Mouse (Mus musculus) c-Kit-positive CD71-positive TER-119-negative erythroid progenitor cells, embryonic 14.5 days (primary cell): ENCODE measurements around the gene Olfr608.
"Not testable (repeated sequence)": the region's sequence is repeated elsewhere in the genome, so short reads cannot be mapped to it uniquely, and the experiment has no call there.

ENCODE experiments used
- DNase-seq: peaks from one replicate; pipeline ENCODE4 v3.0.0-alpha.2; 2013; ENCODE audit warnings: low read depth

Gene Olfr608

DNA sequence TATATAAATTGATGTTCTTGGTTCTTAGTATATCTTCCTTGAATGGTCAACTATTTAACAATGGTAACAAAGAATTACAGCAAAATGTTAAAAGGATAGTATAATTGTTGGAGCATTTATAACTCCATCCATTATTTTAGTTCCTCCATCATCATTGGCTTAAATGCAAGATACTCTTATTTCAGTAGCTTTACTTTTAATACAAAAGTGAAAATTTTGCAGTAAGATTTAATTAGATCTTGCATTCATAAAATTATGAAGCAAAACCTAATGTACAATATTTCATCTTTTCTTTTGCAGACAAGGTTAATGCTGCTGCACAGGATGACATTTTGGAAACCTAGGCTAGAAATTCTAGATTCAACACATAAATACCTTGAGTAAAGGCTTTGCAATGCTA lies at the start of gene Olfr608:
Gene Olfr608, plus strand, starts transcription at position 301 of the 400 bp plus-strand sequence.
- no peak for DNase-seq

DNA sequence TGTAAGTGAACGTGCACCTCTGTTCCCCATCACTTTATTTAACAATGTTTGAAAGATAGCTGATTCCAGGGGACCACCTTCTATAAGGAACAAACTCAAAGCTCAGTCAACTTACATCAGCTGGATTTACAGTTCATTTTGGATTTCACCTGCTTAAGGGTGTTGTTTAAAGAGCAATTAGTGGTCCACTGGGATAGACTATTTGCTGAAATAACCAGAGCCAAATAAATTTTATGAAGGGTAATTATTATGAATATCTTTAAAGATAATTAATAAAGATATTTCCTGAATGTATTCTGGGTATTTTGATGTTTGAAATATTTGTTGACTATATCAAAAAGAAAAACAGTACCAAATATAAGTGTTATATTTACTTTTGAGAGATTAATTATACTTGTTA lies 24.3 kb upstream of the Olfr608 start, which contains the start of gene Olfr605:
Gene Olfr605, minus strand, starts transcription at position 101 of the 400 bp plus-strand sequence.
- DNase-seq = no peak

DNA sequence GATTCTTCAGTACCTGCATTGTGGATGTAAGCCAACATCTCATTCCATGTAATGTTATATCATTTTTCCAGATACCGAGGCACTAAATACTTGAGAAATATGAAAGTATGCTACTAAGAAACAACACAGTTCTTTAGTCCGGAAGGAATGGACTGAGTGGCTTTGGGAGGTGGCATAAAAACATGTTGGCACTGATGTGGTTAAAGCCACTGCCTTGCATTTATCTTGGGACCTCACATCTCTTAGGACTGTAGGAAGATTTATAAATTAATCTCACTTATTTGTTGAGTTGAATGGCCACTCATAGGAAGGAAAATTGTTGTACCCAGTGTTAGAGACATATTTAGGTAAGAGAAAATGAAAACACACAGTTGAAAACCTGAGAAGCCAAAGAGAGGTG lies 20.9 kb upstream of the Olfr608 start, which contains the start of gene Olfr606:
Gene Olfr606, plus strand, starts transcription at position 301 of the 400 bp plus-strand sequence.
- no peak for DNase-seq

DNA sequence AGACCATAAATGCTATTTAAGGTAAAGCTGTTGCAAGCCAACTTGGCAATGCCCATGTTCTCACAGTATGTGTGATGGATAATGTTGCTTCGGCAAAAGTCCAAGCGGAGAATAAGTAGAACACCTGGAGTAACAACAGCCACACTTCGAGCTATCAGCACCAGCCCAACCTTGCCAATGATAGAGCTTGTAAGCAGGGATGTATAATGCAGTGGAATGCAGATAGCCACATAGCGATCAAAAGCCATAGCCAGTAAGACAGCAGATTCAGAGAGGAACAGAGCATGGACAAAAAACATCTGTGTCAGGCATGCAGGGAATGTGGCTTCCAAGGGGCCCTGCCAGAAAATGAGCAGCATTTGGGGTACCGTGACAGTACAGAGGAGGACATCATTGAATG lies 9.1 kb upstream of the Olfr608 start:
- no peak for DNase-seq

DNA sequence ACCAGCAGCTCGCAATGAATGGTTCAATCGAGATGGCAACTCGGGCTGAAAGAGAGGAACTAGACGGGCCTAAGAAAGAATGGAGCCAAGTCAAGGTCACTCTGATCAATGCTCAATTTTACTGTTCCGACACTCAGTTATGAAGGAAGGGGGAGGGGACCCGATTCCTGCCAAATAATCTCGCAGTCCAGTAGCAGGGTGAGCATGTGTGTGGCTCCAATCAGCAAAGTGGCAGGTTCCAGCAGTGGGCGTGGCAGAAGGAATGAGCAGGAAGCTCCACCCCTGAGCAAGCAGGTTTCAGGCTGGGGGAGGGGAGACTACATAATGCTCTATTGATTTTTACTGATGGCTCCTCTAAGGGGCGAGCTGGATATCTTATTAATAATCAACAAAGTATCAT lies 7.4 kb downstream of the Olfr608 start:
- not testable (repeated sequence) for DNase-seq

DNA sequence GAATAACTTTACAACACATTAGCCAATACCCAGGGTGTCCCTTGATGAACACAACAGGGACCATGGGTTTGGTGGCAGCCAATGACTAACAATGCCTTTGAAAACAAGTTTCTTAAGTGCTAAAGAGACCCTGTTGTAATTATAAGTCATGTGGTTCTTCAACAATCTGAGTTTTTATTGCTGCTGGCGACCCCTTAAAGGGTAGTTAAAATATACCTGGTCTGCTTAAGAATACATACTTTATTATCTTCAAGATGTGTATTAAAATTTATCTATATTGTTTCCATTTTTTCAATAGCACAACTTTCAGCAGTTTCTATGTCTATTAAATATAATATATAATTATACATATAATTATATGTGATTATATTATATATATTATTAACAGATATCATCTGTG lies 28.3 kb downstream of the Olfr608 start, which contains the start of gene Olfr609:
Gene Olfr609, minus strand, starts transcription at position 101 of the 400 bp plus-strand sequence.
- no peak for DNase-seq

DNA sequence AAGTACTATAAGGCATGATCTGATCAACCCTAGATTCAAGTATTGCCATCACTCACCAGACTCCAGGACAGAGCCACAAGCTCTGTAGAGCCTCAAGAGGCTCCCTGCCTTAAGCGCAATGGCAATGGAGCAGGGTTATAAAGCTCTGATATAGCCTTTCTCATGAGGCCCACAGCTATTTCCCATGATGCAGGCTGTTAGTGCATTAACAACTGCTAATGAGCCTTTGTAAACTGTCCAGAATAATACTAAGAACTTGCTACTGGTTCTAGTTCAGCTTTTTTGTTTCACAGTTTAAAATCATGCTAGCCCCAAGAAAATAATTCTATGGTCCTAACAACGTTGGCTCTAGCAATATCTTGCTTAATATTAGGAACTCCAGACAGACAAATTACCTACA lies 42.3 kb downstream of the Olfr608 start, which contains the start of gene Olfr610:
Gene Olfr610, minus strand, starts transcription at position 101 of the 400 bp plus-strand sequence.
- DNase-seq = no peak

DNA sequence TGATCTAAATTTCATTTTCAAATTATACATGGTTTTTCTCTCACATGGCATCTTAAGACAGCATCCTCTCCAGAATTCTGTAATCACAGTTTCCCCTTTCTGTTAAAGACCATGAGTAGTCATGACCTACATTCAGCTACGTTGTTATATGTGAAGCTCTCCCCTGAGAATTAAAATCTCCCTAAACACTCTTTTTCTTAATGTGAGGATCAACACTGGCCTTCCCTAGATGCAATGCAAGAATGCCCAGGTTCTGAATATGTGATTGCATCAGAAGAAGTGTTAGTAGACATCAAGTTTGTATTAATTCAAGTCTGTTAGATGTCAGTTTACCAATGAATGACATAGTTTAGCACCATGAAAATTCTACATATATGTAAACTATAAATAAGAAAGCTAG lies 51.1 kb downstream of the Olfr608 start, which contains the start of gene Olfr611:
Gene Olfr611, minus strand, starts transcription at position 101 of the 400 bp plus-strand sequence.
- DNase-seq = not testable (repeated sequence)
